Mouse (Mus musculus): ENCODE measurements at regions not wholly inside any gene's neighbourhood (a gene's known extent, or its start where the extent isn't known, plus 50 kb on each side); places are given as distances from the start of the nearest gene placed in this dataset.
"Not testable (repeated sequence)": the region's sequence is repeated elsewhere in the genome, so short reads cannot be mapped to it uniquely, and the experiment has no call there.

GRCm38 (mm10) chr12:48387724-48388123 is 994.7 kb upstream of the Foxg1 start:
- no peak for DNase-seq

GRCm38 (mm10) chr12:48388192-48388812 is 994.2 kb upstream of the Foxg1 start:
- DNase-seq = no peak

- DNase-seq = no peak
These were observed 991.5 kb upstream of the Foxg1 start for GRCm38 (mm10) chr12:48391008-48391407.

DNA sequence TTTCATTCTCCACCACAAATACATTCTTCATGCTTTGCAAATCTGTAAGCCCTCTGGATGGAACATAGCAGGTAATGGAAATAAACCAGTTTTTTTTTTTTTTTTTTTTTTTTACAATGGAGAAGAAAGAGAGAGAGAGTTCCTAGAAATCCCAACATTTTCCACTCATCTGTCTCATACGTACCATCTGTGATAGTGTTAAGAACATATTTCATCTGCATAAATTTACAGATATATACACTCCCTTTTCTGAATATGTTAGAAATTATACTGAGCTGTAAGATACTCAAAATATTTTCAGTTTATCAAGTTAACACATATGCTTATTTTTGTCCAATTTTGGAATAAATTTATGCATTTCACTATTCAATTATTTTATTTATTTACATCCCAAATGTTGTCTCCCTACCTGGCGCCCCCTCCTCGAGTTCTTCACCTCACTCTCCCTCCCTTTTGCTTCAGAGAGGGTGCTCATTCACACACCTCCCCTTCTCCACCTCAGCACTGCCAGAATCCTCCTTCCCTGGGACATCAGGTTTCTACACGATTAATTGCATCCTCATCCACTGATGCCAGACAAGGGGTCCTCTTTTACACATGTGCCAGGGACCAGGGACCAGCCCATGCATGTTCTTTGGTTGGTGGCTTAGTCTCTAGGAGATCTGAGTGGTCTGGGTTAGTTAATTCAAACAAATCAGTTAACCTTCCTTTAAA is 943.0 kb upstream of the Foxg1 start:
- DNase-seq = no peak

GRCm38 (mm10) chr12:48448719-48449118 is 933.7 kb upstream of the Foxg1 start:
- DNase-seq = not testable (repeated sequence)

DNA sequence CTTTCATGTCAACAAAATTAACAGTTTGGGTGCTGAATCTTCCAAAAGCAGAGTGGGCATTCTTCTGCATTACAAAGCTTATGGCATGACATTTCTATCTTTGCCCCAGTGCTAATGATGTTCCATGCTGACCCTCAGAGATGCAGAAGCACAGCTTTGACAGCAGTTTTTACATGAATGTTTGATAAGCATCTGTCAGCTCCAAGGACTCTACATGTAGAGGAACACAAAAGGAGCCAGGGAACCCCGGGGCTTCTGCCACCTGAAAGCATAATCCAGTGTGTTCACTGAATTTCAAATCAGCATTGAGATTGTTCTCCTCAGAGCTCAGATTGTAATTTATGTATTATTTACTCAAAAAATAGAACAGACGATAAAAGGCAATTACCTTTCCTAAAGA is 920.1 kb upstream of the Foxg1 start:
- DNase-seq = no peak

DNA sequence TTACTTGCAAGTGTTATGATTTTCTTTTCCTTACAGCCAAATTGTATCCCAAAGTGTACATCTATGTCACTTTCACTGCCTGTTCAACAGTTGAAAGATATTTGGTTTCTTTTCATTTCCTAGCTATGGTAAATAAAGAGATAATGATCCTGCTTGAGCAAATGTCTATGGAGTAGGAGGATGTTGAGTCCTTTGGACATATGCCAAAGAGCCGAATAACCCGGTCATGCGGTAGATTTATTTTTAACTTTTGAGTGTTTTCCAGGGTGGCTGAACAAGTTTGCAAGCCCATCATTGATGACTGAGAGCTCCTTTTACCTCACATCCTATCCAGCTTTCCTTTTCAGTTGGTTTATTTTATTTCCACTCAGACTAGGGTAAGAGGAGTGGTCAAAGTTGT is 881.7 kb upstream of the Foxg1 start:
- no peak for DNase-seq

DNA sequence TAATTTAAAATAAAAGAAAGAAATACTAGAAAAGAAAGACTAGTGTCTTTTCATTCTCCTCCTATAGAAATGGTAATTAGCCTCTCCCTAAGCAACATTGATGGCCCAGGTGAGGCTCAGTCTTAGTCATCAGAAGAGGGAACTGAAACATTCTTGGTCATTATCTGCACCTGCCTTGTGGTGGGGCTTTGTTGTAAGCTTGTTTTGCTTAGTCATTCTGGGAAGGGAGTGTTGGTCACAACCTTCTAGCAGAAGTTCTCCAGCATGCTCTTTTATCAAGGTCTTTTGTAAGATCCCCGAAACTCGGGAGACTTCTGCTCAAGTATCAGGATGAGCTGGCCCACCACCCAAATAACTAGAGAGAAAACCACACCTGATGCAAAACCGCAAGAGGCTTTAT is 870.9 kb upstream of the Foxg1 start:
- no peak for DNase-seq

DNA sequence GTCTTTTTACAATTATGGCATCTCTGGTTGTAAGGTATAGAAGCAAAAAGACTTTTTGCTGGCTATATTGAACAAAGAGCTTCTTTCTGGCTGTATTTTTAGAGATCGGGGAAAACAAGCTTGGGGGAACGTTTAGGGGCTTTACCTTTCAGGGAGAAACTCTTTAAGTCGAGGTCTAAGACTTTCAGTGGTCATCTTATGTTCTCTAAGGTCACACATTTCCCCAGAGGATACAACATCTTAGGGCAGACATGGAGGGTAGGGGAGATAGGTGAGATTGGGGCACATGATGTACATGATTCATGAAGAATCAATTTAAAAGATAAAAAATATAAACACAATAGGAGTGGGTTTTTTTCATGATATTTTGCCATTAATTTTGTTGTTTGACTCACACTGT is 870.2 kb upstream of the Foxg1 start:
- no peak for DNase-seq

DNA sequence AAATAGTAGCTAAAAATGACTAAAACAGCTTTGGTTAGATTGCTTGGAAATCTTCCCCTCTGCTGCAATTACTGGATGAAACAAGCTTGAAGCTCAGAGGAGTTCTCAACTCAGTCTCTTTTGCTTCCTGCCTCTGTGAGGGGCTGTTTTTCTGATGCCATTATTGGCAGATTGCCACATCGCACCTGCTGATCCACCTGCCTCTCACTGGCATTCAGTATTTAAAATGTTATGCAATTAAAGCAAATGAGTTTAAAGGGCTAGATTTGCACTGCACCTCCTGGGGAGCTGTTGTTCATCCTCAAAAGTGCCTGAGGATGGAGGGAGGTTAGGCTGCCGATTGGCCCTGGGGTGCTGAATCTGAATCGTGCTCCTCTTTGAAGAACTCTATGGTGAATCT is 860.5 kb upstream of the Foxg1 start:
- no peak for DNase-seq

DNA sequence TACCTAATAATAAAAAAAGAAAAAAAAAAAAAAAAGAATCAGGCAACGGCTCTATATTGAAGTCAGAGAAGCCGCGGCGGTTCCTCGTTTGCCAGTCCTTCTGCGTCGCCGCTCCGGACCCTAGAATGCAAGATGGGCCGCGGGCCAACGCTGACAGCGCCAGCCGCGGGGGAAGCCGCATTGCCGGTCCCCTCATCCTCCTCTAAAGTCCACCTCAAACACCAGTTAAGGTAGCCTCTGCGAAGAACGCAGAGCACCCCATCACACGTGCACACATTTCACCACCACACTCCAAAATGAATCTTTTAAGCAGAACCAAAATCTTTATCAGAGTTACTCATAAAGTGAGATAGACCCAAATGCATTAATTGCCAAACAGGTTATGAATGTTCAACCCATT is 822.8 kb upstream of the Foxg1 start:
- DNase-seq = peak; percentile 8

DNA sequence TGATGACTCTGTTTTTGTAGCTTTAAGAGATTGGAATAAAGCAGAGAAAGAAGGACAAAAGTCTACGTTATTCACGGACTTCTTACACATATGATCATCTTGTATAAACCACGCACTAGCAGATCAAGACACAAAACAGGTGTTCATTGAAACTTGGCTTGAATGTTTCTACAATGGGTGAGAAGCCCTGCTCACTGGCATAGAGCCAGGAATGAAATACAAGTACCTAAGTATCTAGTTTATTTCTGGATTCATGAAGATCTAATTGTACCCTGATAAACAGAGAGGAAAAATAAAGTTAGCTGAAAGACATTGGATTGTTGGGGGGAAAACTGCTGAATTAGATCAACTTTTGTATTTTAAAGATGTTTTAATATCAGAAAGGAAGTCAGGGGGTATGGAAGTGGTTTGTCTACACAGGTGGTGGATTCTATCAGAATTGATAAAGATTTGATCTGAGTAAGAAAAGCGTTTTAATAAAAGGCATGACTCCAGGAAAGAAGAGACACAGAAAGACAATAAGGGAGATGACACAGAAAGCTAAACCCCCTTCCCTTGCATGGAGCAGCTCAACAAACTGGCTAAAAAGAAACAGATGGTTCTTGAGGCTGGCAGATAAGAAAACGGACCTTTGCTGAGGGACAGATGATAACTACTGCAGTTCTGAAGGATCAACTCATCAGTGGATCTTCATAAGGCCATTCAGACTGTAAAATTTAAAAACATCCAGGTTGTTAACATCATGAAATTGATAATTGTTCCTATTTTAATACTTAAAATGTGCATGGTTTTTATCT is 777.9 kb upstream of the Foxg1 start:
- DNase-seq = no peak

DNA sequence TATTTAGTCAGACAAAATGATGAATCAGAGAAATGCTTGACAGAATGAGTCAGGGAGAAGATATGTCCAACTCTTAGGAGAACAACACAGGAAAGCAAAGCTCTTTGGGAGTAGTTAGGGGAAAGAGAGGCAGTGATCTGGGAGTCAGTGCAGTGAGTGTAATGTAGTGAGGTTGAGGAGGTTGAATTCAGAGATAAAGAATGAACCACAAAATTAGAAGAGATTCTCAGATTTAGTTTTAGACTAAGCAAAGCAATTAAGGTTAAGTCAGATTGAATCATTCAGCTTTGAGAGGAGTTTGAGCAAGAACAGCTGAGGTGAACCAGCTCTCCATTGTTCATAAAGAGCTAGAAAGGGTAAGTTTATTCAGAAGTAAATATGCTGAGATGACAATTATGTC is 777.0 kb upstream of the Foxg1 start:
- DNase-seq = no peak

GRCm38 (mm10) chr12:48609391-48609790 is 773.1 kb upstream of the Foxg1 start:
- no peak for DNase-seq

GRCm38 (mm10) chr12:48612066-48612465 is 770.4 kb upstream of the Foxg1 start:
- peak; percentile 6 for DNase-seq

DNA sequence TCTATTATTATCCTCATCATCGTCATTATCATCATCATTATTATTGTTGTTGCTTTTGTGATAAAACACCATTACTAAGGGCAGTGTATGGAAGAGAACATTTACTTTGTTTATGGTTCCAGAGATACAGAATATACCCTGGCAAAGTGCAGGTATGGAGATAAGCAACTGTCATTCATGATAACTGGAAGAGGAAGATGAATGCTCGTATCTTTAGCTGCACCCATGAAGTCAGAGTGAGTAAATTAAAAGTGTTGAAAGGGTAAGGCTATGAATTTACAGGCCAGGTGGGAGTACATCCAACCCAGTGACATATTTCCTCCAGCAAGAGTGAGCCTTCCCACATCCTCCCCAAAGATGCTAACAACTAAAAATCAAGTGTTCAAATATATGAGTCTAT is 766.1 kb upstream of the Foxg1 start:
- no peak for DNase-seq

GRCm38 (mm10) chr12:48633559-48633958 is 748.9 kb upstream of the Foxg1 start:
- no peak for DNase-seq

- no peak for DNase-seq
These were observed 747.7 kb upstream of the Foxg1 start for GRCm38 (mm10) chr12:48634671-48635241.

DNA sequence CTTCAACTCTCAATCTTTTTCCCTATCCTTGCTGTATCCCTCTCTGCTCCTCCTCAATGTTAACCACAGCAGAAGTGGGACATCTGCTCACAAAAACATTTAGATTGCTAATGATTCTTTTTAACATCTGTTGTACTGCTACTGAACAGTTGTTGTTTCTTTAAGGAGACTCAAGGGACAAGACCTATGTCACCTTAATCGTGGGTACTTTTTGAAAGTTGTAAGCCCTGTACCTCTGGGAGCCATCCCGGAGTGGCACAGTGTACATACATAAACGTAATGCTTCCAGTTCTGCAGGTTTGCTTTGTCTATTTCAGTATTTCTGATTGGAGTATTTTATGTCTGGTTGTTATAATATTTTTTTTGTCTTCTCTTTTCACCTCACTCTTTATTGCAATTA is 740.5 kb upstream of the Foxg1 start:
- no peak for DNase-seq

- no peak for DNase-seq
These were observed 737.3 kb upstream of the Foxg1 start for GRCm38 (mm10) chr12:48645135-48645534.

- no peak for DNase-seq
These were observed 736.5 kb upstream of the Foxg1 start for GRCm38 (mm10) chr12:48645910-48646309.

DNA sequence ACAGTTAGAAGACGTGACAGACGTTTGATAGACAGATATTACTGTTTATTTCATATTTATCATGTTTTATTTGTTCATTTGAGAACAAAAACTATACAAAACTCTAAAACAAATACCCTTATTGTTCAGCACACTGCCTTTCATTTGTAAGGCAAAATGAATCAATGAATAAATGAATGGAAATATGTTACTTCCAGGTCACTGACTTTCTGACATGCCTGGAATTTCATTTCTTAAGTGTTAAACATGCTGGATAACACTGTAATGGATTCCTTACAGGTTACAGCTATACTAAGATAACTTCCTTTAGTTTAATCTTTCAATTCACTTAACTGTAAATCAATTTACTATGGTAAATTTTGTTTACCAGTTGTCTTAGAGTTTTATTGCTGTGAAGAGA is 707.3 kb upstream of the Foxg1 start:
- no peak for DNase-seq

DNA sequence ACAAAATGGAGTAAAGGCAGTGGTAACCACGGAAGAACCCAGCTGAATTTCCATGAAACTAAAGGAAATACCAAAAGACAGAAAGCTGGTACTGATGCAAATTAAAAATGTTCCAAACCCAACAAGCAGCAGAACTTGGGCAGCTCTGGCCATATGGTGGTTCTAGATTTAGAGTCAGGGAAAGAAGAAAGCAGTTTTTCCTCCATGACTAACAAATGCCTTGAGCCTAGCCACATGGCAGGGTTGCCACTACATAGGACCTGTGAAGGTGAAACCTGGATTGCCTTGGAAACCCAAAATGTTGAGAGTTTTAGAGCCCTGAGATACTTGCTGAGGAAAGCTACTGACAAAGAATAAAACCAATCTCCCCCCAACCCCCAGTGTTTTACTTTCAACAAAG is 701.5 kb upstream of the Foxg1 start:
- DNase-seq = no peak
